Mouse (Mus musculus) left cerebral cortex, postnatal 4 days (tissue): ENCODE results near the gene Fsd1l. TPM values are rescaled to one million over a fixed set of nuclear protein-coding genes. Genes with fewer than 3 reads are reported as not detected.
"Not testable (repeated sequence)": the region's sequence is repeated elsewhere in the genome, so short reads cannot be mapped to it uniquely, and the experiment has no call there.

Source experiments
- DNase-seq: peaks from one replicate; pipeline ENCODE4 v3.0.0-alpha.2; 2022
- intact Hi-C: fragments of 180-260 bp; cut with DNase I; formaldehyde crosslinking; loops from one replicate; pipeline ENCODE4 v1.15.1; 2025
- total RNA-seq, 2 experiments: library from RNA; stranded (reverse); gene quantifications; 2 replicates each; pipeline ENCODE4 v1.2.3; 2021

Gene Fsd1l
- total RNA-seq, 2 experiments from 2014 or later: 71.5 to 80.9 TPM

GRCm38 (mm10) chr4:53726100-53726499 lies 94.8 kb downstream of the Fsd1l start:
- intact Hi-C loops, DNase-seq: not testable (repeated sequence)

- intact Hi-C loops: no loop called here
- DNase-seq: no peak
Measured at GRCm38 (mm10) chr4:53728121-53728520, 96.8 kb downstream of the Fsd1l start.

- peak; percentile 32 for DNase-seq
- intact Hi-C loops: no loop called here
Measured at GRCm38 (mm10) chr4:53738956-53739616, 107.8 kb downstream of the Fsd1l start.

- no peak for DNase-seq
- intact Hi-C loops: loop anchor here (5.0 kb wide), 1 partner anchor 97 kb away; no protein-coding TSS in a partner anchor
Measured at GRCm38 (mm10) chr4:53749831-53750230, 118.6 kb downstream of the Fsd1l start.

- DNase-seq: no peak
- intact Hi-C loops: no loop called here
Measured at GRCm38 (mm10) chr4:53750391-53751120, 119.3 kb downstream of the Fsd1l start.

Other genes with a start within 250 kb of the Fsd1l start
- gene Slc44a1, start 191.1 kb upstream of the Fsd1l start, total RNA-seq: 10 to 100 TPM; 47.3 to 48.1 TPM
- gene Fktn, start 82.5 kb downstream of the Fsd1l start, total RNA-seq: 10 to 100 TPM; 19.4 to 19.9 TPM
- under 1 TPM; 0.12 to 0.30 TPM for gene Tal2, start 148.2 kb downstream of the Fsd1l start, total RNA-seq
- gene Tmem38b, start 194.6 kb downstream of the Fsd1l start, total RNA-seq: 10 to 100 TPM in 1 of 2 experiments, 1 to 10 TPM in 1; 8.2 to 11.2 TPM